Mouse (Mus musculus): ENCODE results near the gene Naa40. TPM values are rescaled to one million over a fixed set of nuclear protein-coding genes. Genes with fewer than 3 reads are reported as not detected.

The Naa40 gene
- polyA plus RNA-seq (2015; fragmentation: Nextera tagmentation; extraction: Ambion mirVana): 56.9 and 57.1 TPM in 2 replicates

DNA sequence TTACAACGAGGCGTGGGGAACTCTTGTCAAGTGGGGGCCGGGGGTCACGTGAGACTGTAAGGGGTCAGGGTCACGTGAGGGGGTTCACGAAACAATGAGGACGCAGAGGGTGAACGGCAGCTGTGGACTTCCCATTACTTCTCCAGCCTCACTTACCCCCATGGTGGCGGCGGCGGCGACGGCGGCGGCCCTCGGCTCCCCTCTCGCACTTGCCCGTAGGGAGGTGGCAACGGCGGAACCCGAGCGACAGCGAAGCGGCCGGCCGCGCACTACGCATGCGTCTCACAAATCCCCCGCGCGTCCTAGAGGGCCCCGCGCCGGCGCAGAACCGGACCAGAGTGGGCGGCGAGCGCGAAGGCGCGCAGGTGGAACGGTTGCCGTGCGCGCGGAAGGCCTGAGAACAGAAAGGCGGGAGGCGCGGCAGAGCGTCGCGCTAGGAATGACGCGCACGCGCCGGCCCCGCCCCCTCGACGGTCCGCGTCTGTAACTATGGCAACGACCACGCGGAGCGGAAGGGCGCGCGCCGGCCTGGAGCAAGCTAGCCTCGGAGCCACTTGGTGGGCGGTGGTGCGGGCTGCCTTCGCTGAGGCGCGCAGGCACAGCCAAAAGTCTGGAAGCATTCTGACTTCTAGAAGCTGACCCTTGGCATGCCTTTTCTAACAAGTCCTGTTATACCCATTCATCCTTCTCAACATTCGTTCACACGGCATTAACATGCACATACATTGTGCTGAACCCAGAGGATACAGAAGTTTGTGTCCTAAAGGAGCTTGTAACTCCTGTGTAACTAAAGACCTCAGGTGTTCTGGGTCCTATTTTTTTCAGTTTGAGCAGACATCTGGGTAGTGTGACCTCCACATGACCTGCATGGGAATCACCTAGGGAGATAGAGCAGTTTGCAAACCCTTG, at the start of gene Naa40:
Gene Naa40, minus strand, starts transcription at position 402 of the 909 bp plus-strand sequence.
- H3K27ac ChIP-seq: peak within 1 kb of the TSS; percentile 77
- peak within 1 kb of the TSS; percentile 92 for H3K9ac ChIP-seq
- no peaks in the 10 kb centered on the region for H3K27me3 ChIP-seq
- ATAC-seq (ENCODE audit: insufficient number of reproducible peaks, insufficient read depth, low FRiP score, low TSS enrichment, low read depth): peak; percentile 91
- peaks cover 14% of the 10 kb centered on the region for H3K4me1 ChIP-seq
- peak within 1 kb of the TSS; percentile 76 for H3K4me3 ChIP-seq
- under 1% methylated on average over 77 of the region's 80 CpGs for WGBS
- H3K36me3 ChIP-seq: 0 out of 2 replicates have a peak, but pooled peaks cover 6% of the 10 kb centered on the region
- no peaks in the 10 kb centered on the region for H3K9me3 ChIP-seq
- peak within 1 kb of the TSS; percentile 92 for H3K4me2 ChIP-seq

GRCm38 (mm10) chr19:7289767-7290166, 48.8 kb upstream of the Naa40 start:
- no peak overlapping the region for H3K9ac ChIP-seq
- ATAC-seq (ENCODE audit: insufficient number of reproducible peaks, insufficient read depth, low FRiP score, low TSS enrichment, low read depth): no peak
- H3K36me3 ChIP-seq: peaks cover 45% of the 10 kb centered on the region
- H3K4me3 ChIP-seq: no peak overlapping the region
- H3K4me1 ChIP-seq: peaks cover 35% of the 10 kb centered on the region
- H3K4me2 ChIP-seq: no peak overlapping the region
- 51% methylated on average over 2 of the region's 2 CpGs for WGBS
- H3K9me3 ChIP-seq: no peaks in the 10 kb centered on the region
- no peak overlapping the region for H3K27ac ChIP-seq
- no peaks in the 10 kb centered on the region for H3K27me3 ChIP-seq

GRCm38 (mm10) chr19:7288288-7288687, 47.3 kb upstream of the Naa40 start:
- no peak overlapping the region for H3K27ac ChIP-seq
- no peak overlapping the region for H3K9ac ChIP-seq
- peaks cover 59% of the 10 kb centered on the region for H3K36me3 ChIP-seq
- peaks cover 20% of the 10 kb centered on the region for H3K4me1 ChIP-seq
- no peaks in the 10 kb centered on the region for H3K27me3 ChIP-seq
- ATAC-seq (ENCODE audit: insufficient number of reproducible peaks, insufficient read depth, low FRiP score, low TSS enrichment, low read depth): no peak
- no peak overlapping the region for H3K4me3 ChIP-seq
- H3K9me3 ChIP-seq: no peaks in the 10 kb centered on the region
- WGBS: 81% methylated on average over 3 of the region's 3 CpGs
- H3K4me2 ChIP-seq: no peak overlapping the region

GRCm38 (mm10) chr19:7286563-7287315, 45.8 kb upstream of the Naa40 start:
- H3K4me1 ChIP-seq: 0 out of 2 replicates have a peak, but pooled peaks cover 5% of the 10 kb centered on the region
- ATAC-seq (ENCODE audit: insufficient number of reproducible peaks, insufficient read depth, low FRiP score, low TSS enrichment, low read depth): no peak
- no peak overlapping the region for H3K4me3 ChIP-seq
- peaks cover 75% of the 10 kb centered on the region for H3K36me3 ChIP-seq
- H3K9me3 ChIP-seq: no peaks in the 10 kb centered on the region
- no peak overlapping the region for H3K9ac ChIP-seq
- 88% methylated on average over 12 of the region's 12 CpGs for WGBS
- H3K4me2 ChIP-seq: no peak overlapping the region
- no peaks in the 10 kb centered on the region for H3K27me3 ChIP-seq
- no peak overlapping the region for H3K27ac ChIP-seq

DNA sequence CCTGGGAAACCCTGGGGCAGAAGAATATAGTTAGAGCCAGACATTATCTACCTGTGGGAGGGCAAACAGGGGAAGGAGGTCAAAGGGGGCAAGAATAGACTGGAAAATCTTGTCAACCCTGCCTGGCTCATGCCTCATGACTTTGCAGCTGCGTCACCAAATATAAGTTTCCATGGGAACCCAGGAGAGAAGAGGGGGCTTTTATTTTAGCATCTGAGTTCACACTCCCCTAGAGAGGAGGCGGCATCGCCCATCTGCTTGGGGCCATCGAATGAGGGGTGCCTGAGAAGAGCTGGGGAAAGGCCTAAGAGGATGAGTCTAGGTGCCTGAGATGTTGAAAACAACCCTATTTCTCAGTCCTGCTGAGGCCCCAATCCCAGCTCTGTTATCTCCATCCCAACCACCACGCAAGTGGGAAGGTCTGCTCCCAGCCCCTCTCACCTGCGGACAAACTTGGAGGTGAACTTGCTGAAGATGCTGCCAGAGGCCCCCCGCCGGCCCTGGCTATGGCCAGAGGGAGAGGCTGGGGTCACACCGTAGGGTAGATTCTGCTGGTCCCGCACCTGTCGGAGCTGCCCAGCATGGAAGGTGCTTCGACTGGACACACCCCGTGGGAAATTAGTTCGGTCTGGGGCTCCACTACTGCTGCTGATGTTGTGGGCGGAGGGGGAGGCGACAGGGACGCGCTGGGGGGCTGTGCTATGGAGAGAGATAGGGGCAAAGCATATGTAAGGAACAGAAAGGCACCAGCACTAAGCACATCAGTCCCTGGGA, 39.8 kb upstream of the Naa40 start:
- H3K9ac ChIP-seq: peak overlapping the region; percentile 32
- H3K36me3 ChIP-seq: peaks cover 98% of the 10 kb centered on the region
- H3K27me3 ChIP-seq: no peaks in the 10 kb centered on the region
- H3K27ac ChIP-seq: no peak overlapping the region
- peaks cover 28% of the 10 kb centered on the region for H3K4me1 ChIP-seq
- no peak overlapping the region for H3K4me3 ChIP-seq
- WGBS: 88% methylated on average over 18 of the region's 18 CpGs
- H3K9me3 ChIP-seq: no peaks in the 10 kb centered on the region
- no peak overlapping the region for H3K4me2 ChIP-seq
- ATAC-seq (ENCODE audit: insufficient number of reproducible peaks, insufficient read depth, low FRiP score, low TSS enrichment, low read depth): no peak

DNA sequence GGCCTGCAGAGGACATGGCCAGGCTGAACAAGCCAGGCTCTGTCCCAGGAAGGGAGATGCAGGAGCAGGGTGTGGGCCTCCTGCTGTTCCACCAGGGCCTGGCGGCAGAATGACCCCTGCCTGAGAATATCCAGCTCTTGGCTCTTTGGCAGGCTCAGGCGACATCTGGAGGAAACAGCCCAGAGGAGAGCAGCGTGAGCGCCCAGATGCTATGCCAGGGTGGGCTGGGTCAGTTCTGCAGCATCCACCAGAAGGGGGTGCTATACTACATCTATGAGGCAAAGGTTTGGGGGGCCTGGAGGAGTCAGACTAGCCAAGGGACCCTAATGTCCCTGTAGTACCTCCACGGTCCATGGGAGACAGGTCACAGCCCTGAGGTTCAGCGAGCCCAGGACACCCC, 38.1 kb upstream of the Naa40 start:
- H3K9me3 ChIP-seq: no peaks in the 10 kb centered on the region
- no peak overlapping the region for H3K4me2 ChIP-seq
- peaks cover 42% of the 10 kb centered on the region for H3K4me1 ChIP-seq
- peaks cover 98% of the 10 kb centered on the region for H3K36me3 ChIP-seq
- no peaks in the 10 kb centered on the region for H3K27me3 ChIP-seq
- 38% methylated on average over 6 of the region's 6 CpGs for whole genome bisulfite sequencing
- no peak overlapping the region; the same call in 1 of the 2 replicates for H3K27ac ChIP-seq
- peak overlapping the region; percentile 8; the same call in 1 of the 2 replicates for H3K9ac ChIP-seq
- no peak for ATAC-seq (ENCODE audit: insufficient number of reproducible peaks, insufficient read depth, low FRiP score, low TSS enrichment, low read depth)
- no peak overlapping the region for H3K4me3 ChIP-seq

GRCm38 (mm10) chr19:7278200-7278906, 37.4 kb upstream of the Naa40 start:
- 85% methylated on average over 6 of the region's 6 CpGs for WGBS
- no peak for ATAC-seq (ENCODE audit: insufficient number of reproducible peaks, insufficient read depth, low FRiP score, low TSS enrichment, low read depth)
- H3K4me3 ChIP-seq: no peak overlapping the region
- H3K4me1 ChIP-seq: peaks cover 44% of the 10 kb centered on the region
- H3K4me2 ChIP-seq: no peak overlapping the region
- H3K9me3 ChIP-seq: no peaks in the 10 kb centered on the region
- H3K27me3 ChIP-seq: no peaks in the 10 kb centered on the region
- peak overlapping the region; percentile 28; the same call in 1 of the 2 replicates for H3K27ac ChIP-seq
- H3K36me3 ChIP-seq: peaks cover 98% of the 10 kb centered on the region
- H3K9ac ChIP-seq: no peak overlapping the region

DNA sequence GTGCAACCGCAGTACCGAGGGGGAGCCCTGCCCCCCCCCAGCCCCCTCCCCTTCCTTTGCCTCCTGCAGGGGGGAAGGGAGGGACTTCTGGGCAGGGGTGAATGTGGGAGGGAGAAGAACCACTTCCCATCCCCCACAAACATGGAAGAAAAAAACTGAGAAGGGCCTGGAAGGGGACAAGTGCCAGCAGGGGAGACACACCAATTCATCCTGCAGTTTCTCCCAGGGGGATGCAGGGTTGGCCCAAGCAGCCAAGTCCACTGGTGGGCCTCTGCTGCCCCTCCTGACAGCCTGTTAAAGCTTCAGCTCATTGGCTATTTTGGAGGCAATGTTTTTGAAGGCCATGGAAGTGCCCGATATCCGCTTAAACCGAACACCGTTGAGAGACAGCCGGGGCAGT, 35.8 kb upstream of the Naa40 start:
- no peak overlapping the region for H3K4me3 ChIP-seq
- no peak for ATAC-seq (ENCODE audit: insufficient number of reproducible peaks, insufficient read depth, low FRiP score, low TSS enrichment, low read depth)
- 63% methylated on average over 7 of the region's 7 CpGs for WGBS
- peaks cover 98% of the 10 kb centered on the region for H3K36me3 ChIP-seq
- H3K9ac ChIP-seq: no peak overlapping the region
- H3K27ac ChIP-seq: peak overlapping the region; percentile 85; the same call in 1 of the 2 replicates
- peaks cover 44% of the 10 kb centered on the region for H3K4me1 ChIP-seq
- H3K27me3 ChIP-seq: no peaks in the 10 kb centered on the region
- no peaks in the 10 kb centered on the region for H3K9me3 ChIP-seq
- H3K4me2 ChIP-seq: no peak overlapping the region

DNA sequence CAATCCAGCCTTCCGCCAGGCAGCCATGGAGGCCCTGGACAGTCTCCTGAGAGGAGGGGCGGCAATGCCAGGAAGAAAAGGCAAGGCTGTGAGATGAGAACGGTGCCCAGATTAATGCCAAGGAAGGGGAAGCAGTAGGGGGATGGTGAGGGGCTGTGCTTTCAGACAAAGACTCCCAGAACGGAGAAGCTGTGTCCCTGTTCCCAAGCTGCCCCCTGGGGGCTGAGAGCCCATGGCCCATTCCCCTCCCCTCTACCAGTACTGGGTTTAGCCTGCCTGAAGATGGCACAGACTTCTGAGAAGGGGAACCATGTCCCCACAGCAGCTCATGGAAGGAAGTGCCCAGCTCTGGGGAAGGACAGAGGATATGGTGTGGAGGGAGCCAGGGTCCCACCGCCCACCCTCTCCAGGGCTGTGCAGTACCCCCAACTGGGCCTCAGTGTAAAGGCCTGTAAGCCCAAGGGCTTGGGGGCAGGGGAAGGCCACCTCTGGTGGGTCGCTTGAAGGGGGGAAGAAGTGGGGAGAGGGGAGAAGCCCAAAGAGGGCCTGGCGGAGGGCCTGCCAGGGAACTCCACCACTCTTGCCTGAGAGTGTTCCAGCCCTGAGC, 35.2 kb upstream of the Naa40 start:
- peak; percentile 22; the same call in 1 of the 2 replicates for ATAC-seq (ENCODE audit: insufficient number of reproducible peaks, insufficient read depth, low FRiP score, low TSS enrichment, low read depth)
- Histone ChIP-seq H3K36me3 (peaks cover 98% of the 10 kb centered on the region), H3K9ac (peak overlapping the region; percentile 52), H3K4me2 (no peak overlapping the region), H3K27ac (peak overlapping the region; percentile 85), H3K9me3 (no peaks in the 10 kb centered on the region), H3K4me3 (no peak overlapping the region), H3K4me1 (peaks cover 44% of the 10 kb centered on the region), H3K27me3 (no peaks in the 10 kb centered on the region)
- 48% methylated on average over 7 of the region's 7 CpGs for WGBS

DNA sequence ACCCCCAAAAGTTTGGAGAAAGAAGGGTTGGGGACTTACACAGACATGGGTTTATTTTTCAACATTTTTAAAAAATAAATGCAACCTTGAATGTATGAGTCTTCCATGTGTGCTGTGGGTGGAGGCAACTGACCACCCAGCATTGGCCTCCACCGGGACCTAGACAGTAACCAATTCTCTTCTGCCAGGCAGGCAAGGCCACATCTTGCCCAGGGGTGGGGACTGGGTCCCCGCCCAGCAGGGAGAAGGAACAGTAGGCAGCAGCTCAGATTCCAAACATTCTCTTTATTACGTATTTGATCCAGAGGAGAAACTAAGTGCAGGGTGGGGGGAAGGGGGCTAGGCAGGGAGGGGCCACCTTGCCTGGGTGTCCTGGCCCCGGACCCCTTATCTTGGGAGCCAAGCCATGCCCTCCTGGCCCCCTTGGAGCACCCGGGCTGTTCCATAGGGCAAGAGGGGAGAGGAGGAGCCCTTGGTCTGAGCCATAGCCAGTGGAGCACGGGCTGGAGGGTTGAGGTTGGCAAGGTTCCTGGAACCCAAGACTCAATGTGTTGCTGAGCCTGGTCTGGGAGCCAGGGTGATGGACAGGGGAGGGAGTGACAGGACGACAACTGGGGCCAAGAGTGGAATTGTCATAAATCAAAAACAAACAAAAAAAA, 34.3 kb upstream of the Naa40 start:
- WGBS: 40% methylated on average over 7 of the region's 7 CpGs

More for the DNA sequence above, 34.3 kb upstream of the Naa40 start:
- ATAC-seq (ENCODE audit: insufficient number of reproducible peaks, insufficient read depth, low FRiP score, low TSS enrichment, low read depth): no peak
- Histone ChIP-seq H3K27ac (peak overlapping the region; percentile 68), H3K27me3 (no peaks in the 10 kb centered on the region), H3K9ac (peak overlapping the region; percentile 54; the same call in 1 of the 2 replicates), H3K4me3 (no peak overlapping the region), H3K9me3 (no peaks in the 10 kb centered on the region), H3K36me3 (peaks cover 98% of the 10 kb centered on the region), H3K4me2 (no peak overlapping the region), H3K4me1 (peaks cover 44% of the 10 kb centered on the region)

Data from embryonic facial prominence, embryonic 13.5 days (tissue).